Mouse (Mus musculus): Measurements from ENCODE around the gene Miox.

Miox gene

DNA sequence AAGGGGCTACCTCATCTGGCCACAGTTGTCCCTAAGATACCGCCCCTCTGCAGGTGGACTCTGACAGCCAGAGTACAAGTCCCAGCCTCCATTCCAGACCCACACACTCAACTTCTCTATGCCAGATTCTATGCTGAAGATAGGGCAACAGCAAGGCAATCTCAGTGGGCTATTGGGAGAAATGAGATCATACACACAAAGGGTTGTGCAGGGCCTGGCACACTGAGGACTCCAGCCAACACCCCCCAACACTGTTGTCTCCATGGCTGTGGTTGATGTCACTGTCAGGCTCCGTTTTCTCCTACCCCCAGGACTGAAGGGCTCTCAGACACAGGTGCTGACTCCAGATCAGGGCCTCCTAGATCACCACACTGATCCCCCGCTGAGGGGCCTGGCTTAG is 20.1 kb upstream of the Miox start:
- in situ Hi-C loops (cut with MboI; ENCODE audit: low pct_unique_long_range_greater_than_20kb in 1 of 2, low sequenced_read_pairs in 2 of 2, unreplicated experiment in 1 of 2), result no loop called here

- in situ Hi-C loops (cut with MboI; ENCODE audit: low pct_unique_long_range_greater_than_20kb in 1 of 2, low sequenced_read_pairs in 2 of 2, unreplicated experiment in 1 of 2), result no loop called here
Observed at GRCm38 (mm10) chr15:89314511-89315189, 19.5 kb upstream of the Miox start.

DNA sequence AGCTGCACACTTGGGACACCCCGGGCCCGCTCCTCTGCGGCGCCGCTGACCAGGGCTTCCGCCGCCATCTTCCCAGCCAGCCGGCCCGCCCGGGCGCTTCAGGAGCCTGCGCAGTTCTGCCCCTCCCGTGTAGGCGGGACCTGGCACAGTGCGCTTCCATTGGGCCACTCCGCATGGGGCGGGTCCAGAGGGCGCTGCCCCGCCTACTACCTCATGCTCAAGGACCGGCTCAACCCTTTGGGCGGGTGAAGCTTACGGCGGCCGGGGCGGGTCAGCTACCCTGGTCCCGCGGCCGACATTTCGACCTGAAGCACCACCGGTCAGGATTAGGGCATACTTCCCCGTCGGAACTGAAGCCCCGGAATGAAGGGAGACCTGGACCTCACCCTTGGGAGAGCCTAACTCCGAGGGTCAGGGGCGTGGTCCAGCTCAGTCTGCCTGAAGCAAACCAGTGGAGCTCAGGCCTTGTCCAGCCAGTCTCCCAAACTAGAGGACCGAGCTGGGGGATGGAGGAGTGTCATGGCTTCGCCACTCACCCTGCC is 18.9 kb upstream of the Miox start, which contains the start of gene Sbf1:
Sbf1 (minus strand) TSS at position 122 of the 542 bp plus-strand sequence.
- in situ Hi-C loops (cut with MboI; ENCODE audit: low pct_unique_long_range_greater_than_20kb in 1 of 2, low sequenced_read_pairs in 2 of 2, unreplicated experiment in 1 of 2), result no loop called here

- in situ Hi-C loops (cut with MboI; ENCODE audit: low pct_unique_long_range_greater_than_20kb in 1 of 2, low sequenced_read_pairs in 2 of 2, unreplicated experiment in 1 of 2), result no loop called here
Observed at GRCm38 (mm10) chr15:89316146-89316545, 18.1 kb upstream of the Miox start.

- in situ Hi-C loops (cut with MboI; ENCODE audit: low pct_unique_long_range_greater_than_20kb in 1 of 2, low sequenced_read_pairs in 2 of 2, unreplicated experiment in 1 of 2), result no loop called here
Observed at GRCm38 (mm10) chr15:89321264-89321663, 12.9 kb upstream of the Miox start.

DNA sequence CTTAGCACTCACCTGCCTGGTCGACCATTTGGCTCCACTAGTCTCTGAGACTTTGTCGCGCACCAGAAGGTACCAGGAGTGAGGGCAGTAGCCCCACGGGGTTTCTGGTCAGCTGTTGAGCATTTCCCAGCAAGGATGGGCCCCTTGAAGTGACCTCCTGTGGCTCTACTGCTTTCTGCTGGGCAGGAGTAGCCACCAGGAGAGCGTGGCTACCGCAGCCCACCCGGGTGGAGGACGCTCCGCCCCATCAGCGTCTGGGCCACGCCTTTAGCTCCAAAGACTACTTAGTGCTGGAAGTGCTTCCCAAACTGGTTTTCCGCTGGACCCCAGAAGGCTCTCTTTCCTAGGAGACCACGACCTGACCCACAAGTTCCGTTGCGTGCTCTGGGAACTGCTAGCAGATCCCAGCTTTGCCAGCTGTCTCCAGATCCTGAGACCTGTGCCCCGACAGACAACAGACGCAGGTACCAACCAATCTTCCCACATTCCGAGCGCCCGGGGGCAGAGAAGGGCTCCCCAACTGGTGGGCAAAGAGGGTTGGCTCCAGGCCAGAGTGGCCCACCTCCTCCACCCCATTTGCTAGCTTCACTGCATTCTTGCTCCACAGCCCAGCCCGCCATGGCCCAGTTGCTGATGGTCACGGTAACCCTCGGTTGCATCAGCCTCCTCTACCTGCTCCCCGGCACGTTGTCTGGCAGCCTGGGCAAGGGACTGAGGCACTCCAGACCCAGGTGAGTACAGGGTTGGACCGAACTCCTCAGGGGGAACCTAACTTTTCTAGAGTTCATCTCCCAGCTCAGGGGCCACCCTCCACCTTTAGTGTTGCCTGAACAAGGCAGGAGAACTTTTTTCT is 11.3 kb upstream of the Miox start, which contains the start of gene Adm2:
Adm2 (plus strand) TSS at position 51 of the 853 bp plus-strand sequence.
- in situ Hi-C loops (cut with MboI; ENCODE audit: low pct_unique_long_range_greater_than_20kb in 1 of 2, low sequenced_read_pairs in 2 of 2, unreplicated experiment in 1 of 2), result no loop called here

DNA sequence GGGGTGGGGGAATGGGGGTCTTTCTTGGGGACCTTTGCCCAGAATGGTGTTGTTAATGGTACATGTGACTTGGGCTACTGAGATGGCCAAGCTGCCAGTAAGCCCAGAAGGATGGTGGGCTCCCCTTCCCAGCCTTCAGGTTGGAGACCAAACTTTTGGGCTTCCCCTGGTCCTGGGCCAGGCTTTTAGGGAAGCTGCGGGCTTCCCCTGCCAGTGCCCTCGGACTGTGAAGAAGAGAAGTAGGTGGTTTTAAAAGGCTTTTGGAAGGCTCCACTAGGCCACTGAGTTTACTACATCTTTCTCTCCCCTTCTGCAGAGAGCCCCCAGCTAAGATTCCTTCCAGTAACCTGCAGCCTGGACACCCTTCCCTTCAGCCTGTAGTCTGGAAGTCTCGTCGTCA is 10.5 kb upstream of the Miox start:
- in situ Hi-C loops (cut with MboI; ENCODE audit: low pct_unique_long_range_greater_than_20kb in 1 of 2, low sequenced_read_pairs in 2 of 2, unreplicated experiment in 1 of 2), result no loop called here

- in situ Hi-C loops (cut with MboI; ENCODE audit: low pct_unique_long_range_greater_than_20kb in 1 of 2, low sequenced_read_pairs in 2 of 2, unreplicated experiment in 1 of 2), result no loop called here
Observed at GRCm38 (mm10) chr15:89326441-89326840, 7.8 kb upstream of the Miox start.

DNA sequence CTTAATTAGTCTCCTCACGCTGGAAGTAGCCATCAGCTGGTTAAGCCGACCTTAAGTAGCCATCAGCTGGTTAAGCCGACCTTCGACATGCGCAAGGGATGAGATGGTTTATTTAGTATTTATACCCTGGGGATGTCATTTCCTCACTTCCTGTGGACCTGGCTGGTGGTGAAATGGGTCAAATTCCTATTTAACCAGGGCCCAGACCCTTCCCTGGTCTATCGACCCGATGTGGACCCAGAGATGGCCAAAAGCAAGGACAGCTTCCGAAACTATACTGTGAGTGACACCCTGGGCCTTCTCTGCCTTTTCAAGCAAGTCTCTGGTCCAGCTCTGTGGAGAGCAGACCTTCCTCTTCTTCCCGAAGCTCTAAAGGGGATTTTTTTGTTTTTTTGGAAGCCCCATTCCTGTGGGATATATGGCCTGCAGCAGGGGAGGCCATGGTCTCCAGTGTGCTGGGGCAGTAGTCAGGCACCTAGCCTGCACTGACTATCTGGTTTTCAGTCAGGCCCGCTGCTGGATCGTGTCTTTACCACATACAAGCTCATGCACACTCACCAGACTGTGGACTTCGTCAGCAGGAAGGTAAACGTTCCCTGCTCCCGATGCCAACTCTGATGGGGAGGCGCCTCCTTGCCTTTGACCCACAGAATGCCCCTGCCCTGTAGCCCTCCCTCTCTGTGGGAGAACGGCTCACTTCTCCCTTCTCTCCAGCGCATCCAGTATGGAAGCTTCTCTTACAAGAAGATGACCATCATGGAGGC is 758 bp downstream of the Miox start:
- in situ Hi-C loops (cut with MboI; ENCODE audit: low pct_unique_long_range_greater_than_20kb in 1 of 2, low sequenced_read_pairs in 2 of 2, unreplicated experiment in 1 of 2), result no loop called here

- in situ Hi-C loops (cut with MboI; ENCODE audit: low pct_unique_long_range_greater_than_20kb in 1 of 2, low sequenced_read_pairs in 2 of 2, unreplicated experiment in 1 of 2), result no loop called here
Observed at GRCm38 (mm10) chr15:89336422-89336821, 2.2 kb downstream of the Miox start.

DNA sequence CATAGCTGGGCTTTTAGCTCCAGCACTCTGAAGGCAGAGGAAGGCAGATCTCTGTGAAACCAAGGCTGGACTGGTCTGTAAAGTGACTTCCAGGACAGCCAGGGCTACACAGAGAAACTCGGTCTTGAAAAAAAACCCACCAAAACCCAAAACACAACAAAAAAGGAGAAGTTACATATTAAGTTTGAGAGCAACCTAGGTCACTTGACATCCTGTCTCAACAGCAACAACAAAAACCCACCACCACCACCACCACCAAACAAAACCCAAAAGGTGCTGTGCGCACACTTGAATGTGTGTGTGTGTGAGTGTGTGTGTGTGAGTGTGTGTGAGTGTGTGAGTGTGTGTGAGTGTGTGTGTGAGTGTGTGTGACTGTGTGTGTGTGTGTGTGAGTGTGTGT is 5.5 kb downstream of the Miox start:
- in situ Hi-C loops (cut with MboI; ENCODE audit: low pct_unique_long_range_greater_than_20kb in 1 of 2, low sequenced_read_pairs in 2 of 2, unreplicated experiment in 1 of 2), result no loop called here

DNA sequence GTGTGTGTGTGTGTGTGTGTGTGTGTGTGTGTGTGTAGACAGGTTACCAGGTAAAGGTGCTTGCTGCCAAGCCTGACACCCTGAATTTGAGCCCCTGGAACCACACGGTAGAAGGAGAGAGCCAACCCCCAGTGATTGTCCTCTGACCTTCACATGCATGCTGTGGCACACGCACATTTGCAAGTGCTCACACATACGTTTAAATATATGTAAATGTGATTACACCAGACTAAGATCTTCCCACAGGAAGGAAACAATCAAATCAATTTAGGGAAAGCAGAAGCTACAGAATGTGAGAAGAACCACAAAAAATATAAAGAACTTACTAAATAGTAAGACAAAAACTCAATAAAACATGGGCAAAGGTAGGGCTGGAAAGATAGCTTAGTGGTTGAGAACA is 5.9 kb downstream of the Miox start:
- in situ Hi-C loops (cut with MboI; ENCODE audit: low pct_unique_long_range_greater_than_20kb in 1 of 2, low sequenced_read_pairs in 2 of 2, unreplicated experiment in 1 of 2), result no loop called here

DNA sequence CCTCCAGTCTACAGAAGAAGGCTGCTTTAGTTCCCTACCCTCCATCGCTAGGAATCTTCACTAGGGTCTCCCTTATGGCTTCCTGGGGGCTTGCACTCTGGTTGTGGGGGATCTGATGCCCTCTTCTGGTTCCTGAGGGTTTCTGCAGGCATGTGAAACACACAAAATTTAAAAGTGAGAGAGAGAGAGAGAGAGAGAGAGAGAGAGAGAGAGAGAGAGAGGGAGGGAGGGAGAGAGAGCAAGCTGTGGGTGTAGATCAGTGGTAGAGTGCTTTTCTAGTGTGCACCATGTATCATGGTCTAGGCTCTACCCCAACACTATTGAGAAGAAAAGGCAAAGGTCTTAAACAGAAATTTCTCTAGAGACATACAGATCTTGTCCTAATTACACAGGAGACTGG is 7.5 kb downstream of the Miox start:
- in situ Hi-C loops (cut with MboI; ENCODE audit: low pct_unique_long_range_greater_than_20kb in 1 of 2, low sequenced_read_pairs in 2 of 2, unreplicated experiment in 1 of 2), result no loop called here

GRCm38 (mm10) chr15:89343325-89343724 is 9.1 kb downstream of the Miox start:
- in situ Hi-C loops (cut with MboI; ENCODE audit: low pct_unique_long_range_greater_than_20kb in 1 of 2, low sequenced_read_pairs in 2 of 2, unreplicated experiment in 1 of 2), result no loop called here

- in situ Hi-C loops (cut with MboI; ENCODE audit: low pct_unique_long_range_greater_than_20kb in 1 of 2, low sequenced_read_pairs in 2 of 2, unreplicated experiment in 1 of 2), result no loop called here
Observed at GRCm38 (mm10) chr15:89350447-89350846, 16.2 kb downstream of the Miox start.

GRCm38 (mm10) chr15:89351302-89351701 is 17.1 kb downstream of the Miox start:
- in situ Hi-C loops (cut with MboI; ENCODE audit: low pct_unique_long_range_greater_than_20kb in 1 of 2, low sequenced_read_pairs in 2 of 2, unreplicated experiment in 1 of 2), result no loop called here

GRCm38 (mm10) chr15:89352054-89352453 is 17.9 kb downstream of the Miox start:
- in situ Hi-C loops (cut with MboI; ENCODE audit: low pct_unique_long_range_greater_than_20kb in 1 of 2, low sequenced_read_pairs in 2 of 2, unreplicated experiment in 1 of 2), result no loop called here

DNA sequence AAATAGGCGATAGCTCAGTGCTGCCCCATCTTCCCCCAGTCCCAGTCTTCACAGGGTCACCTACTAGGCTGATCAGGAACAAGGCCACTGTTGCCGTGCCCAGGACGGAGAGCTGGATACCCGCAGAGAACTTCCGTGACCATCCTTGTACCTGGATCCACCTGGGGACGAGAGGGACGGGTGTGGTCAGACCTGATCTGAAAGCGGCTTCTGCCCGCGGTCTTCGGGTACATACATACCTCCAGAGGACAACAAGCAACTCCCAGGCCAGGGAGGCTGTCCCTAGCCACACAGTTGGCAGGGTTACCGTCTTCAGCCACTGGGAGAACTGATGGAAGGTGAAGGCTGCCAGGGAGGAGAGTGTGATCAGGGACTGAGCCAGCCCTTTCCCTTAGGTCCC is 18.6 kb downstream of the Miox start:
- in situ Hi-C loops (cut with MboI; ENCODE audit: low pct_unique_long_range_greater_than_20kb in 1 of 2, low sequenced_read_pairs in 2 of 2, unreplicated experiment in 1 of 2), result no loop called here

- in situ Hi-C loops (cut with MboI; ENCODE audit: low pct_unique_long_range_greater_than_20kb in 1 of 2, low sequenced_read_pairs in 2 of 2, unreplicated experiment in 1 of 2), result no loop called here
Observed at GRCm38 (mm10) chr15:89353837-89354236, 19.6 kb downstream of the Miox start.
